Mouse (Mus musculus) stomach, embryonic 15.5 days (tissue): ENCODE results near the gene Tinagl1. TPM values are rescaled to one million over a fixed set of nuclear protein-coding genes. Genes with fewer than 3 reads are reported as not detected.

Experiments used
- polyA plus RNA-seq: library from polyadenylated mRNA; unstranded; fragments of >200 nt; fragmentation: Nextera tagmentation; extraction: Ambion mirVana; gene quantifications from 2 replicates; pipeline ENCODE4 v1.2.1, GENCODE M21; 2015

The Tinagl1 gene
- polyA plus RNA-seq, 1 experiment from 2014 or later = 63.1 TPM

Other genes with a start within 250 kb of the Tinagl1 start
- gene Spocd1, start 245.9 kb downstream of the Tinagl1 start, polyA plus RNA-seq = 0.04 TPM in 1 of 2 replicates, not detected in the other
- 2.8 and 3.8 TPM in 2 replicates for gene Adgrb2, start 190.3 kb downstream of the Tinagl1 start, polyA plus RNA-seq
- gene Col16a1, start 127.3 kb downstream of the Tinagl1 start, polyA plus RNA-seq = 91.5 and 93.3 TPM in 2 replicates
- 61.0 and 62.4 TPM in 2 replicates for gene Pef1, start 72.6 kb downstream of the Tinagl1 start, polyA plus RNA-seq
- gene Hcrtr1, start 35.8 kb downstream of the Tinagl1 start, polyA plus RNA-seq = 0.23 and 0.42 TPM in 2 replicates
- gene Gm853, start 47.3 kb upstream of the Tinagl1 start, polyA plus RNA-seq = not detected in 2 replicates
- 34.0 and 34.5 TPM in 2 replicates for gene Serinc2, start 104.1 kb upstream of the Tinagl1 start, polyA plus RNA-seq
- gene Fabp3, start 133.5 kb upstream of the Tinagl1 start, polyA plus RNA-seq = 7.4 and 7.7 TPM in 2 replicates
- gene Gm10570, start 133.6 kb upstream of the Tinagl1 start, polyA plus RNA-seq = 0.57 TPM in 1 of 2 replicates, not detected in the other
- 59.9 and 64.9 TPM in 2 replicates for gene Zcchc17, start 184.8 kb upstream of the Tinagl1 start, polyA plus RNA-seq
- gene Snrnp40, start 185.0 kb upstream of the Tinagl1 start, polyA plus RNA-seq = 129 and 135 TPM in 2 replicates